Mouse (Mus musculus): Measurements from ENCODE around the gene Prr5. TPM values are rescaled to one million over a fixed set of nuclear protein-coding genes. Genes with fewer than 3 reads are reported as not detected.
"Not testable (repeated sequence)": the region's sequence is repeated elsewhere in the genome, so short reads cannot be mapped to it uniquely, and the experiment has no call there.

Prr5 gene
- total RNA-seq, 4 experiments from 2014 or later, result 4.8 to 8.3 (median 6.0) TPM

DNA sequence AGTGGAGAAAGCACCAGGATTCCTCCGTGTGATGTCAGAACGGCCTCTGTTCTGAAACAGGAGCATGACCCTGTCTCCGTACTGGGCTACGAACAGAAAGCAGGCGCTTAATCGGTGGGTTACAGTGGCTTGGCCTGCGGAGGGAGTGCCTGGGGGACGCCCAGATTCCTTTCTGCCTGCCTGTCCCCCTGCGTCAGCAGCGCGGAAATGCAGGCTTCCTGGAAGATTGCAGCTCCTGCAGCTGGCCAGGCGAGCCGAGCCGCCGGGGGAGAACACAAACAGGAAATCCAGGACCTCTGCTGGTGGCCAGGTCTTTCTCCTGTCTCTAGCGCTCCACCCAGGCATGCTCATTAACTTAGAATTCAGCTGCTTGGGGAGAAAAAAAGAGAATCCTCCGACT is 45.3 kb downstream of the Prr5 start:
- peak; percentile 74 for DNase-seq

DNA sequence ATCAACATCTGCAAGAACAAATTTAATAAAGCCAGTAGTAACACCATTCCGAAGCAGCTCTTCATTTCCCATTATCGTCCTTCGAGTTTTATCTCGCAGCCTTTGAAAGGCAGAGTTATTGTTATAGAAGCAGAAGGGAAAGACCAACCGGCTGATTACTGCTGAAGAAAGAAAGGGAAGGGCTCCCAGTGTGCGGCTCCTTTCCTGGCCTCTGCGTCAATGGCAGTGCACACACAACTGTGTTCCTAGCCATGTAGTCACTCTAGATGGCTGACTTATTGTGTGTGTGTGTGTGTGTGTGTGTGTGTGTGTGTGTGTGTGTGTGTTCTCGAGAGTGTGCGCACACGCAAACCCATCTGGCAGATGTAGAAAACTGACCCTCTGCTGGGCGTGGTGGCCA is 45.7 kb downstream of the Prr5 start:
- no peak for DNase-seq

DNA sequence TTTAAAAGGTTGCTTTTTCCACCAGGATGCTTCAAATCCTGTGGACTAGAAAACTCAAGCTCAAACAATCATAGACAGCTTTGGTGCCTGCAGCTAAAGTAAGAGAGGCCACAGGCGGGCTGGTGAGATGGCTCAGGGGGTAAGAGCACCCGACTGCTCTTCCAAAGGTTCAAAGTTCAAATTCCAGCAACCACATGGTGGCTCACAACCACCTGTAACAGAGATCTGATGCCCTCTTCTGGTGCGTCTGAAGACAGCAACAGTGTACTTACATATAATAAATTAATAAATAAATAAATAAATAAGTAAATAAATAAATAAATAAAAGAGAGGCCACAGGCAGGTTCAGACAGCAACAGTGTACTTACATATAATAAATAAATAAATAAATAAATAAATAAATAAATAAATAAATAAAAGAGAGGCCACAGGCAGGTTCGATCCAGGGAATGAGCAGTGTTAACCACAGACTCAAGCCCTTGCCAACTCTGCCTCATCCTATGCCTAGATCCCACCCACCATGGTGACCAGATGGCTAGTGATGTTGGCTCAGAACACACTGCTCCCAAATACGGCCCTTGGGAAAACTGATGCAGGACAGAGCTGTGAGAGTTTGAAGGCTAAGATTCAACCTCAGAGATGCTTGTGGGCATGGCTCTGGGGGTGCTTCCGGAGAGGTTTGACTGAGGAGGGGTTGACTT is 48.3 kb downstream of the Prr5 start:
- not testable (repeated sequence) for DNase-seq

DNA sequence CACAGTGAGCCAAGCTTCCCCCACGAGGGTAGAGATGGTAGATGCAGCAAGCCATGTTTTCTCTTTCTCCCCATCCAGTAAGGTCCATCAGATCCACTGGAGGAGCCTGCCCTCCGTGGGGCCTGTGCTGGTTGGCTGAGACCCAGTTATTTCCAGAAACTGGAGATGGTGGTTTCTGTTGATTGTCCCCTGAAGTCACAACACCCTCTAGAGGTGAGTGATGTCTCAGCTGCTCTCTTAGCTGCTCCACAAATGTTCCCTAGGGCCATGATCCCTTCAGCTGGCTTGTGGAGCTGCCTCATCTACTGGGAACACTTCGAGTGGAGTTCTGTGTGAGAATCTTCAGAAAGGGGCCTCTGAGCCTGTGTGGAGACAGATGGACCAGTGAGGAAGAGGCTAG is 49.4 kb downstream of the Prr5 start:
- no peak for DNase-seq

DNA sequence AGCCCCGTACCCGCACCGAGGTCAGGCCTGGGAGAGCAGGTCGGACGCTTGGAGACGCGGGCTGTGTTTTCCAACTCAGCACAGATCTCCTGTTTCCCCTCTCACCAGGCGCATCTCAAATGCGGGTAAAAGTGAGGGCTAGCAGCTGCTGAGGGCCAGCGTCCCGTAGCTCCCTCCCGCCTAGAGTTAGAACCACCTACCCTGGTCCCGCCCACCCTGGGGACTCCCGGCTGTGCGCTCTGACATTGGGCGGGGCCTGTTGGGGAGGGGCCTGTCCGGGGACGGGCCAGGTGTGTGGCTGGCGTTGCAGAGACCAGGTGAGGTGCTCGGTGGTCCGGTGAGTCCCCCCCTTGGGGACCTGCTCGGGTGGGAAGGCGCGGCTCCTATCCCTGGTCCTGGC is 50.4 kb downstream of the Prr5 start, which contains the start of gene Arhgap8:
Gene Arhgap8 (plus strand): TSS at position 262 of the 400 bp plus-strand sequence.
- DNase-seq, result no peak

DNA sequence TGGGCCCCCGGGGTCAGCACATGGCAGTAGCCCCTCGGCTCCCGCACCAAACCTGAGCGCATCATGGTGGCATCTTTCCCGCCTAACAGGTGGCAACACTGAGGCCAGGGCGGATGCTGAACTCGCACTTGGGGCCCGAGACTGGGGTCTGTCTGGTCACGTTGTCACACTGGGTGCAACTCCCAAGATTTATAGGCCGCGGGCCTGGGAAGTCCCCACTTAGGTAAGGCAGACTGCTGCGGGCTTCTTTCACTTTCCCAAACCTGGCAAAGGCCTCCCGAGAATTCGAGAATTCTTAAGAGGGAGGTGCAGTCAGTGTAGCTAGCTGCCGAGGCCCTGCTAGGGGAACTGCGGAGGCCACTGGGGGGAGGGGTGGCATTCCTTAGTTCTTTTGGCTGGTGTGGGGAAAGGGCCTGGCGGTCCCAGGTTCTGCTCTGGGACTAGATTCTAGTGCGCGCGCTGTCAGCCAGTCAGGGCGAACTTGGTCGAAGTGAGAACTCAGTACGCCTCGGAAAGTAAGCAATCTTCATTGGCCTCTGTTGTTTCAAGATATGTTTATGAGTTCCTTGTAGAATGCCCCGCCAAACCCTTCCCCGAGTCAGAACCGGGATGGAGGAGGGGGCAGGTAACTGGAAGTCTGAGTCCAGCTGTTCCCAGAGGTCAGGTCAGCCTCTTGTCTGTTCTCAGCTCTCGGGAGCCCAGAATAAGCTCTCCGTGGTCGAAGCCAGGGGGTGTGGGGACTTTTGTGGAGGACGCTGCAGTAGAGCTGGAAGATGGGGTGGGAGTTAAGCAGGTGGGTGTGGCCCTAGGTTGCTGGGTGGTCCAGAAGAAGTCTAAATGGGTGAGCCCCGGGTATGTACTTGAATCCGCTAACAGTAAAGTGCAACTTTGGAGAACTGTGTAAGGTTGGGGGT is 51.1 kb downstream of the Prr5 start:
- no peak for DNase-seq

DNA sequence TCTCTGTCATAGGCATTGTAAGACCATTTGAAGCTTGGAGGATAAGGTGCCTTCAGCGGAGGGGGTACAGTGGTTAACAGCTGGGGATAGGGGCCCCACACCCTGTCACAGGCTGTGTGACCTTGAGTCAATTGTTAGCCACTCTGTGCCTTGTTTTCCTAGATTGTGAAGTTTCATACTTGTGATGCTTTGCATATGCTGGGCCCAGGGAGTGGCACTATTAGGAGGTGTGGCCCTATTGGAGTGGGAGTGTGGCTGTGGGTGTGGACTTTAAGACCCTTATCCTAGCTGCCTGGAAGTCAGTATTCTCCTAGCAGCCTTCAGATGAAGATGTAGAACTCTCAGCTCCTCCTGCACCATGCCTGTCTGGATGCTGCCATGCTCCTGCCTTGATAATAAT is 54.2 kb downstream of the Prr5 start:
- DNase-seq, result not testable (repeated sequence)

DNA sequence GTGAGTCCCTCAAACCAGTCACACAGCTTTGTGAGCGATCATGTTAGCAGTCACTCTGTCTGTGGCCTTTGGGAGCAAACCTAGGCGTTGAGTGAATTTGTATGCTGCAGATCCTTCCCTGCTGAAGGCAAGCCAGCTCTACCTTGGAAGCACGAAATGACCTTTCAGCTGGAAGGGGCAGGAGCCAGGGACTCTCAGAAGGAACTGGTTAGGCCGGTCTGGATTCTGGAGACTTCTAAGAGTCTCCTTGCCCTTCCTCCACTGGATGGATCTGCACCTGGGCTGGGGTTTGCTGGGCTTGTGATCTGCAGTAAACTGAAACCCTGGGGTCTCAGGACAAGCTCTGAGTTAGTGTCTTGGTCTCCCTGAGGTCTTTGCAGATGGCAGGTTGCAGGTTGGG is 54.8 kb downstream of the Prr5 start:
- DNase-seq, result no peak

DNA sequence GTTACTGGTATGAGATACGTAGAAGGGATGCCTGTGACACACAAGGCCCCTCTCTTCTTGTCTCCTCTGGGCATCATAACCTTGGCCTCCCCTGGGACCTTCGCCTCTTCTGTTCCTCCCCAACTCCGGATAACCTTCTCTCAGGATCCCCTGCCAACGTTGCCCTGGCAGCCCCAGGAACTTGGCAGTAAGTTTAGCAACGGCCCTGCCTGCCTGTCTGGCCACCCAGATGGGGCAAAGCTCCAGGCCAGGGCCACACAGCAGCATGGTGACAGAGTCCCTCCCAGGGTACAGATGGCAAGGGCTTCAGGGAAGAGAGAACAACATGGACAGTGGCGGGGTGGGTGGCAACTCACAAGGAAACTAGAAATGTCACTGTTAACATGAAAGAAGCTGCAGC is 60.3 kb downstream of the Prr5 start:
- DNase-seq, result peak; percentile 40

DNA sequence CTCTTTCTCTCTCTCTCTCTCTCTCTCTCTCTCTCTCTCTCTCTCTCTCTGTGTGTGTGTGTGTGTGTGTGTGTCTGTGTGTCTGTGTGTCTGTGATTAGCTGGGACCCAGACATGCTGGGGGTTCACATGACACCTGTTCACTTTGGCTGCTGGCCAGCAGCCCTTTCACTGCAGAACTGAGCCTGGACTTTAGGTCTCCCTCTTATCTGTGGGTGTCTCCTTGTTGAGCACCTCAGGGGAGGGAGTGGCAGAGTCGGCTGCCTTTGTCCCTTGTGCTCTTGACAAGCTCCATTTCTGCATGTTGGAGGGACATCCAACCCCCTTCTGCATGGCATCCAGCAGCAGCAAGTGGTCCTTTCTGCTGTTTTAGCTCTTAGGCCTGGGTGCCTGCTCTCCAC is 61.5 kb downstream of the Prr5 start:
- no peak for DNase-seq

DNA sequence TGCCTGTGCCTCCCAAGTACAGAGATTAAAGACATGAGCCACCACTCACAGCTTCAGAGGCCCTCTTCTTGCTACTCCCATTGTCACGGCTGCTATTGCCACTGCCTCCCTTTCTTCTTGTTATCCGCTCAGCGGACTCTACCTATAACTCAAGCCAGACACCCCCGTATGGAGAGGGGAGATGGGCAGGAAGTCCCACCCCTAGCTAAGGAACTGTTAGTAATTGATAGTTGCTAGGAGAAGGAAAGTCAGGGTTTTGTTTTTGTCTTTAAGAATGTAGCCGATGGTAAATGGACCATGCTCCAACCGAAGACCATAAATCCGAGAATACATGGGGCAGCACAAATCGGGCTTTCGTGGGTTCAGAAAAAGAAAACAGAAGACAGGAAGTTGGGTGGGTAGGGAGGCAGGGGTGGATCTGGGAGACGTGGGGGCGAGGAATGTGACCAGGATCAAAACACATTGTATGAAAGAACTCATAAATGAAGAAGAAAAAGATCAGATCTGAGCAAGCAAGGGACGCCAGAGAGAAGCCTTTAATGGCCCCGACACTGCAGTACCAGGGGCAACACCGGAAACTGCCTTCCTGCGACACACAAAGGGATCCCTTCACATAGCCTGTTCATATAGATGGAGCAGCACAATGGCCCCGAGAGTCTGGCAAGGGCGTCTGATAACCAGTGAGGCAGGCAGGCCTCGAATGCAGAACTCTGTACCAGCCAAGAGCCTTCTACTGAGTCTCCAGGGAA is 62.4 kb downstream of the Prr5 start:
- DNase-seq, result no peak

DNA sequence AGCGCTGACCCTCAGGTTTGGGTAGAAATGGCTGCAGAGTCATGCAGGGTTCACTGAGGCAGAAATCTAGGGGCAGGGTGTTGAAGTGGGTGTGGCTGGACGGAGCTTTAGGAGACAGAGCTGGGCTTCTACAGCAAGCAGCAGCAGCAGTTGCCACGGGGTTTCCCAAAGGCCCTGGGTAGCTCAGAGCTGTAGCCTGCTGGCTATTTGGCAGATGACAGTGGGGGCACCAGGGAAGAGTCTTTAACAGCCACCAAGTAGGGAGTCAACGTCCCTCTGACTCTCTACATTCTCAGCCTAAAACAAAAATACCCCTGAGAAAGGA is 63.0 kb downstream of the Prr5 start:
- no peak for DNase-seq

DNA sequence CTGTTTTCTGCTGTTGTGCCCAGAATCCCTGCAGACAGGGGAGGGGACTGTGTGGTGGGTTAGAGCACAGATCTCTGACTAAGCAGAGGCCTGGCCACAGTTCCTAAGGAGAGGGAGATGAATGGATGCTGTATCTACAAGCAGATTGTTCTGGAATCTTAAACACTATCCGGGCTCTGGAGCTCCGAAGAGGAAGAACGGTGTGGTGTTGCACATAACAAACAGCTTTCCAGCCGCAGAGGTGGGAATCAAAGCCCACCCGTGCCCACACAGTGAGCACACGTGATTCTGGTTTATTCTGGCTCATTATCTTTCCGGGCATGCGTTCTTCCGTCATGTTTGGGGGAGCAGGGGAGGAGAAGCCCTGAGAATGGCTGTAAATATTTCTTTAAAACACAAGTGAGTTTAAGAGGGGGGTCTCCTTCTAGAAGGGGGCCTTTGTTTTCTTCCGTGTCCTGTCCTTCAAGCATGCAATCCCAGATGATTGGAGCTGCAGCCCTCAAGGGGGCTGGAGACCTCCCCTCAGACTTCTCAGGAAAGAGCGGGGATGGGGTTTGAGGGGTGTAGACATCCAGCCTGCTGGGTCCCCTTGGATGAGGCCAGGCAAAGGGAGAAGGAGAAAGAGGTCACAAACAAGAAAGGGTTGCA is 67.0 kb downstream of the Prr5 start:
- DNase-seq, result no peak

DNA sequence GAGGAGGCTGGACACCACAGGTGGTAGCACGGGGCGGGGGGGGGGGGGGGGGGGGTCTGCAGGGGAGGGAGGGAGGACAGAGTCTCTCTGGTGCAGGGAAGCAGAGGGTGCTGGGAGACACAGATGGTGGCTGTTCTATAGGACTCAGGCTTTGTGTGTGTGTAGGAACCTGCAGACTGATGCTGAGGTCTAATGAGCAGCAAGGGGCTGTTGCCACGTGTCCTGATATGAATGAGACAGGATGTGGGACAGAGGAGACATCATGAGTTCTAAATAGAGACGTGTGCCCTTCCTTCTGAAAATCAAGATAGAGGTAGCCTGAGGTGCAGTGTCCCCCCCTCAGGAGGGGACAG is 67.5 kb downstream of the Prr5 start:
- DNase-seq, result no peak

DNA sequence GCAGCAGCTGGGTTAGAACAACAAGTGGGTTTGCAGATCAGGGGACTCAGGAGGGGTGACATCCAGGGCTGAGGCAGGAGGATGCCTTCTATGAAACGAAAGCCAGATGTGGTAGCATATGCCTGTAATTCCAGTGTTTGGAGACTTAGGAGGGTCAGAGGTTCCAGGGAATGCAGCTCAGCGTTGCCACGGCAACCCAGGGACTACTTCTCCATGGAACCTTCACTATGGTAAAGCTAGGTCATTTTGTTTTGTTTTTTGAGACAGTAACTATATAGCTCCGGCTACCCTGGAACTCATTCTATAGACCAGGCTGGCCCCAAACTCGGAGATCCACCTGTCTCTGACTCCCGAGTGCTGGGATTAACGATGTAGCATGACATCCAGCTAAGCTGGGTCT is 68.8 kb downstream of the Prr5 start:
- no peak for DNase-seq

DNA sequence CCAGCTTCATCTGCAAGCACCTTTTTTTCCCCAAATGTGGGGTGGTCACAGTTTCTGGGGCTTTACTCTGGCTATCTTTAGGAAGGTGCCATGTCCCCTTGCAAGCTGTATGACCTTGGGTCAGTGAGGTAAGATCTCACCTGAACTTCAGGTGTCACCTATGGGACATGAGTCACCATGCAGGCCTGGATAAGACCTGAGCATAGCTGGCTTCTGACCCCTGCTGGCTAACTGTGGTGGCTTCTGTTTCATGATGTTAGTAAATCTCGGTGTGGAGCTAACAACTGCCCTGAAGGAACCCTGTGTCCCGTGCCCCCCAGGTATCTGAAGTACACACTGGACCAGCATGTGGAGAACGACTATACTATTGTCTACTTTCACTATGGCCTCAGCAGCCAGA is 72.2 kb downstream of the Prr5 start:
- no peak for DNase-seq

DNA sequence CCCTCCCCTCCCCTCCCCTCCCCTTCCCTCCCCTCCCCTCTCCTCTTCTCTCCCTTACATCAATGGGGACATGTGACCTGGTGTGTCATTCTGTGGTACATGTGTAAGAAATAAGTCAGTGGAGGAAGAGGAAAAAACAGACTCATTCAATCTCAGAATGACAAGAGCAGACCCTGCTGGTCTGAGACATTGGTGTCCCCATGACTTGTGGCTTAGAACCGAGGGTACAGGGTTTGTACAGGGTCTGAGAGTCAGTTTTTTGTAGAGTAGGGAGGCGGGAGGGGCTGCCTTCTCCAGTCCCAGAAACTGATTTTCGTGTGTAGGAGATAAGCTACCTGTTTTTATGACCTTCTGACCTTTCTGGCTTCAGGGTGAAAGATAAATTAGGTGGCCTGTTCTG is 73.9 kb downstream of the Prr5 start:
- DNase-seq, result no peak

DNA sequence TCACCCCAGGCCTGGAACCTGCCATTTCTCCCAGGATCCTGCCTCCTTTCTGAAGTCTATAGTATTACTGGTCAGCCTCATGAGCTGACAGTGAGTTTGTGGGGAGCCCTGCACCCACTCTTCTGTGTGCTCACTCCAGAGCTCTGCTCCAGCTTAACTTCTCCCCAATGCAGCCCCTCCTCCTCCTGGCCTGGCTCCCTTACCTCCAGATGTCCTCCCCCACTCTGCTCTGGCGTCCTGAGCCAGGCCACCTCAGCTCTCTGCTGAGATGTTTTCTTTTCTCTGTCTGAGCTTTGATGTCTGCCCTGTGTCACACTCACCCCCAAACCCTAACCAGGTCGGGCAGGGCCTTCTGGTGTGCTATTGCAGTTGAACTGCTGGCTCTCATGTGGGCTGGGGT is 74.9 kb downstream of the Prr5 start:
- no peak for DNase-seq

DNA sequence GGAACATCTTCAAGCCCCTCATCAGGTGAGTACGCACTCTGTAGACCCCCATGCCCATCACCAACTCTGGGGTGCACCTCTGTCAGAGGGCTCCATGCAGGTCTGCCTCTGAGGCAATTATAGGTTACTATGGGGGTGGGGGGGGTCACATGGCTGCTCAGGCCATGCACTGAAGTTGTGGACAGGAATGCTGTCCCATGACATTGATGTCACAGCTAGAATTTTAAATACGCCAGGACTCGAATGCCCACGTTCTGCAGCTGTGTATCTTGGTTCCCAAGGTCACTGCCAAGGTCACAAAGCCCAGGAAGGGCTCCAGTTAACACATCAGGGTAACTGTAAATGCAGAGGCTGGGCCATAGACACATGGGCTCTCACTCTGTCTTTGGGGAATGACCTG is 76.4 kb downstream of the Prr5 start:
- DNase-seq, result no peak
